Mouse (Mus musculus) lung, embryonic 14.5 days (tissue): ENCODE data around the gene Tbc1d5. TPM values are rescaled to one million over a fixed set of nuclear protein-coding genes. Genes with fewer than 3 reads are reported as not detected.

Experiments used
- ATAC-seq: fragments of 200-750 bp; cut with Nextera tagmentation; 2 replicates; pipeline ENCODE4 v1.8.0; 2017; ENCODE audit warnings: mild to moderate bottlenecking, moderate TSS enrichment, moderate library complexity; ENCODE audit not compliant: insufficient read depth
- DNase-seq: peaks from one replicate; pipeline ENCODE4 v3.0.0-alpha.2; 2015
- H3K27ac ChIP-seq: fragments of 300-500 bp; sonication (generic); 2 replicates; pipeline ENCODE4 v1.5.1; 2014; ENCODE audit warnings: low read depth, mild to moderate bottlenecking, moderate library complexity
- H3K27me3 ChIP-seq: fragments of 300-500 bp; sonication (generic); 2 replicates; pipeline ENCODE4 v1.6.1; 2014; ENCODE audit warnings: low read length, control low read depth; ENCODE audit not compliant: insufficient read depth
- H3K36me3 ChIP-seq: fragments of 300-500 bp; sonication (generic); 2 replicates; pipeline ENCODE4 v1.6.1; 2014; ENCODE audit warnings: control low read depth; ENCODE audit not compliant: insufficient read depth
- H3K4me1 ChIP-seq: fragments of 300-500 bp; sonication (generic); 2 replicates; pipeline ENCODE4 v1.6.1; 2014; ENCODE audit warnings: antibody characterized with exemption, control low read depth; ENCODE audit not compliant: insufficient read depth
- H3K4me2 ChIP-seq: fragments of 300-500 bp; sonication (generic); 2 replicates; pipeline ENCODE4 v1.6.1; 2014; ENCODE audit warnings: mild to moderate bottlenecking
- H3K4me3 ChIP-seq: fragments of 300-500 bp; sonication (generic); 2 replicates; pipeline ENCODE4 v1.5.1; 2014; ENCODE audit warnings: low read depth, low read length
- H3K9ac ChIP-seq: fragments of 300-500 bp; sonication (generic); 2 replicates; pipeline ENCODE4 v1.6.1; 2014
- H3K9me3 ChIP-seq: fragments of 300-500 bp; sonication (generic); 2 replicates; pipeline ENCODE4 v1.6.1; 2016; ENCODE audit warnings: low read depth, low read length, control low read depth
- CTCF ChIP-seq: IDR thresholded peaks from 2 replicates; pipeline ENCODE4 v1.5.1; 2016; ENCODE audit warnings: antibody characterized with exemption, low read depth
- WGBS: fragments of 180-500 bp; shearing (Covaris S2); extraction: QIAGEN DNeasy Blood & Tissue Kit; methylation state at CpG from one replicate; pipeline ENCODE4 v1.1.7; 2014; 5-methylcytosine and 5-hydroxymethylcytosine counted together
- polyA plus RNA-seq: library from polyadenylated mRNA; unstranded; fragments of >200 nt; fragmentation: Nextera tagmentation; extraction: Ambion mirVana; gene quantifications from 2 replicates; pipeline ENCODE4 v1.2.1, GENCODE M21; 2014

Gene Tbc1d5
- polyA plus RNA-seq, 1 experiment from 2014 or later = 13.4 TPM

DNA sequence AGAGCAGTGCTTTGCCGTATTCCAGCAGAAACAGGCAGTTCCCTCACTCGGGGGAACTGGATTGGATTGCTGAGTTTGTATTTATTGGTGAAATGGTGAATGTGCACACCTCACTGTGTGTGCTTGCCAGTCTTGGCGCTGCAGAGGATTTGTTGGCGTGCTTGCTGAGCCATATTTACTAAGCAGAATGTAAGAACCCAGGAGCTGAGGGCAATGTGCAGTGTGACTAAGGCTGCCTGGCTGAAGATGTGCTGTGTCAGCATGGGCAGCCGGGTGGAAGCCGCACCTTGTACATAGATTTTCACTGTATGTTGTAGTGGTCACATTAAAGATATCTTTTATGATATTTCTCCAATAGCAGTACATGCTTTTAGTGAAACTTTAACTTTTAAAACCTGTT, 491.0 kb downstream of the Tbc1d5 start:
- TF ChIP-seq CTCF = no peak
- no peak overlapping the region for H3K4me2 ChIP-seq
- no peaks in the 10 kb centered on the region for H3K9me3 ChIP-seq
- ATAC-seq = no peak
- WGBS = 81% methylated on average over 6 of the region's 6 CpGs
- no peaks in the 10 kb centered on the region for H3K27me3 ChIP-seq
- no peak for DNase-seq
- H3K27ac ChIP-seq = no peak overlapping the region
- no peaks in the 10 kb centered on the region for H3K4me1 ChIP-seq
- H3K9ac ChIP-seq = no peak overlapping the region
- peaks cover 6% of the 10 kb centered on the region; the same call in 1 of the 2 replicates for H3K36me3 ChIP-seq
- no peak overlapping the region for H3K4me3 ChIP-seq

DNA sequence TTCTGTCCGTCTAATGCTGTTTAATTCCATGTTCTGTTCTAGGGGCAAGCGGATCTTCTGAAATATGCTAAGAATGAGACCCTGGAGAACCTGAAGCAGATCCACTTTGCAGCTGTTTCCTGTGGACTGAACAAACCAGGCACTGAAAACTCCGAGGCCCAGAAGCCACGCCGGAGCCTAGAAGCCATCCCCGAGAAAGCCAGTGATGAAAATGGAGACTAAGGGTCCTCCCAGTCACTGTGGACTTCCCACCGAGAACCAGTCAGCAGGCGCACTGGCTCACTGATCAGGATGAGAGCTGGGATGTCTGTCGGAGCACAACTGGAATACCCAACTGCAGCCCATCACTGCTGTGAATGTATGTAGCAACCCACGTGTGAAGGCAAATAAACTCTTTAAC, 491.5 kb downstream of the Tbc1d5 start:
- Histone ChIP-seq H3K27me3 (no peaks in the 10 kb centered on the region), H3K9ac (no peak overlapping the region), H3K4me1 (no peaks in the 10 kb centered on the region), H3K36me3 (peaks cover 6% of the 10 kb centered on the region; the same call in 1 of the 2 replicates), H3K9me3 (no peaks in the 10 kb centered on the region), H3K27ac (no peak overlapping the region), H3K4me2 (no peak overlapping the region), H3K4me3 (no peak overlapping the region)
- DNase-seq = no peak
- no peak for ATAC-seq
- TF ChIP-seq CTCF = no peak
- WGBS = 79% methylated on average over 10 of the region's 10 CpGs

DNA sequence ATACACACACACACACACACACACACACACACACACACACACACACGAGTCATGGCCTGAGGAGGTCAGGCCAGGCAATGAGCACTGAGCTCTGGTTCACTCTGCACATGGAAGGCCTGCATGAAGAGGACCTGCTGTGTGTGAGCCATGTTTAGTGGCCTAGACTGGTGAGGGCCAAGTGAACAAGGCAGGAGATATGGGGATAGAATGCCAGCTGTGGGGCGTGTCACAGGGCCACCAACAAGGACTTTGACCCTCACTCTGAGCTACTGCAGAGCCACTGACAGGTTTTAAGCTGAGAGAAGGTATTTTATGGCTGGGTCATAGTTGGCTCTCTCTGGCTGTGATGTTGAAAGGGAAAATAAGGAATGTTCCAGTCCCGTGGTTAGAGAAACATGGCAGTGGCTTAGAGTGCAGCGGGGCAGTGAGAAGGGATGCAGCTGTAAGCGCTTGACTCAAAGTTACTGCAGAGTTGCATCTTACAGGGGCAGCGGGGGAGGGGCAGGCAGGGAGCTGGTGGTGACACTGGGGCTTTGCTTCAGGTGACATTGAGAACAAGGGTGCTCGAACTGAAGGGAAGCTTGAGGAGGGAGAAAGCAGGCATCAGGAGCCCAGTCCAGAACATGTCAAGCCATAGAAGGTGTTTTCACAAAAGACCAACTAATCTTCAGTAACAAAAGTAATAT, 494.0 kb downstream of the Tbc1d5 start:
- Histone ChIP-seq H3K4me1 (no peaks in the 10 kb centered on the region), H3K27me3 (no peaks in the 10 kb centered on the region), H3K36me3 (peaks cover 6% of the 10 kb centered on the region; the same call in 1 of the 2 replicates), H3K9me3 (no peaks in the 10 kb centered on the region), H3K27ac (no peak overlapping the region), H3K4me3 (no peak overlapping the region), H3K4me2 (no peak overlapping the region), H3K9ac (no peak overlapping the region)
- WGBS = 62% methylated on average over 7 of the region's 7 CpGs
- TF ChIP-seq CTCF = no peak
- ATAC-seq = no peak
- no peak for DNase-seq
